Mouse (Mus musculus) olfactory bulb, adult 2 months (tissue): ENCODE data around the gene Akr7a5. TPM values are rescaled to one million over a fixed set of nuclear protein-coding genes. Genes with fewer than 3 reads are reported as not detected.

Source experiments
- H3K27ac ChIP-seq: fragments of 200-500 bp; 2 replicates; pipeline ENCODE4 v1.5.1; 2012; ENCODE audit warnings: low read depth, low read length; ENCODE audit not compliant: insufficient read depth
- H3K4me1 ChIP-seq: fragments of 200-500 bp; 2 replicates; pipeline ENCODE4 v1.6.1; 2012; ENCODE audit warnings: low read length; ENCODE audit not compliant: control insufficient read depth, insufficient read depth
- H3K4me3 ChIP-seq: fragments of 200-500 bp; 2 replicates; pipeline ENCODE4 v1.5.1; 2012; ENCODE audit warnings: mild to moderate bottlenecking, low read depth, low read length, moderate library complexity; ENCODE audit not compliant: insufficient read depth
- CTCF ChIP-seq: fragments of 200-500 bp; IDR thresholded peaks from 2 replicates; pipeline ENCODE4 v1.5.1; 2012; ENCODE audit warnings: low read depth, mild to moderate bottlenecking, low read length, moderate library complexity; ENCODE audit not compliant: insufficient read depth
- POLR2A ChIP-seq: fragments of 200-500 bp; IDR thresholded peaks from 2 replicates; pipeline ENCODE4 v1.6.1; 2012; ENCODE audit warnings: mild to moderate bottlenecking, low read depth, low read length, moderate library complexity; ENCODE audit not compliant: insufficient read depth
- WGBS: fragments of 180-500 bp; shearing (Covaris S2); methylation state at CpG from one replicate; pipeline ENCODE4 v1.1.7; 2018; 5-methylcytosine and 5-hydroxymethylcytosine counted together
- polyA plus RNA-seq: library from polyadenylated mRNA; stranded (reverse); fragments of >200 nt; gene quantifications from 2 replicates; pipeline ENCODE4 v1.2.4, GENCODE M21; 2012; ENCODE audit warnings: low replicate concordance; ENCODE audit not compliant: missing spikeins, insufficient read depth, insufficient read length

The Akr7a5 gene
- polyA plus RNA-seq, 1 experiment = not detected

- WGBS = 92% methylated on average over 10 of the region's 10 CpGs
- no peak overlapping the region for H3K27ac ChIP-seq
- H3K4me3 ChIP-seq = no peak overlapping the region
- H3K4me1 ChIP-seq = 0 out of 2 replicates have a peak, but pooled peaks cover 4% of the 10 kb centered on the region
- TF ChIP-seq CTCF = no peak
- no peak for TF ChIP-seq POLR2A
These were observed 37.4 kb upstream of the Akr7a5 start for GRCm38 (mm10) chr4:139272951-139273680.

GRCm38 (mm10) chr4:139274573-139274972 is 36.0 kb upstream of the Akr7a5 start:
- Histone ChIP-seq H3K4me1 (no peaks in the 10 kb centered on the region), H3K27ac (no peak overlapping the region), H3K4me3 (no peak overlapping the region)
- WGBS = 89% methylated on average over 7 of the region's 7 CpGs
- no peak for TF ChIP-seq POLR2A
- TF ChIP-seq CTCF = no peak

- no peak for TF ChIP-seq POLR2A
- no peak for TF ChIP-seq CTCF
- WGBS = 84% methylated on average over 7 of the region's 7 CpGs
- Histone ChIP-seq H3K4me3 (no peak overlapping the region), H3K27ac (no peak overlapping the region), H3K4me1 (no peaks in the 10 kb centered on the region)
These were observed 34.1 kb upstream of the Akr7a5 start for GRCm38 (mm10) chr4:139276411-139276810.

GRCm38 (mm10) chr4:139280530-139280929 is 30.0 kb upstream of the Akr7a5 start:
- Histone ChIP-seq H3K4me1 (peaks cover 3% of the 10 kb centered on the region; the same call in 1 of the 2 replicates), H3K27ac (no peak overlapping the region), H3K4me3 (no peak overlapping the region)
- TF ChIP-seq POLR2A (no peak), CTCF (no peak)
- WGBS = 95% methylated on average over 12 of the region's 12 CpGs

GRCm38 (mm10) chr4:139281791-139282345 is 28.7 kb upstream of the Akr7a5 start:
- 92% methylated on average over 16 of the region's 16 CpGs for WGBS
- Histone ChIP-seq H3K4me1 (peaks cover 3% of the 10 kb centered on the region; the same call in 1 of the 2 replicates), H3K4me3 (no peak overlapping the region), H3K27ac (no peak overlapping the region)
- TF ChIP-seq CTCF (no peak), POLR2A (no peak)

GRCm38 (mm10) chr4:139282955-139283417 is 27.6 kb upstream of the Akr7a5 start:
- 60% methylated on average over 6 of the region's 6 CpGs for WGBS
- H3K27ac ChIP-seq = no peak overlapping the region

GRCm38 (mm10) chr4:139284877-139285276 is 25.7 kb upstream of the Akr7a5 start:
- no peak overlapping the region for H3K27ac ChIP-seq
- peaks cover 15% of the 10 kb centered on the region for H3K4me1 ChIP-seq
- no peak overlapping the region for H3K4me3 ChIP-seq
- TF ChIP-seq POLR2A (no peak), CTCF (no peak)
- 82% methylated on average over 15 of the region's 15 CpGs for WGBS

More at GRCm38 (mm10) chr4:139282955-139283417, 27.6 kb upstream of the Akr7a5 start:
- TF ChIP-seq CTCF = no peak
- Histone ChIP-seq H3K4me3 (no peak overlapping the region), H3K4me1 (peaks cover 10% of the 10 kb centered on the region)

- Histone ChIP-seq H3K4me1 (peaks cover 23% of the 10 kb centered on the region), H3K4me3 (no peak overlapping the region), H3K27ac (no peak overlapping the region)
- TF ChIP-seq POLR2A = no peak
- TF ChIP-seq CTCF = no peak
- 82% methylated on average over 5 of the region's 5 CpGs for WGBS
These were observed 24.3 kb upstream of the Akr7a5 start for GRCm38 (mm10) chr4:139286234-139286633.

- 66% methylated on average over 18 of the region's 18 CpGs for WGBS
- Histone ChIP-seq H3K27ac (no peak overlapping the region), H3K4me3 (no peak overlapping the region), H3K4me1 (peaks cover 23% of the 10 kb centered on the region)
- TF ChIP-seq CTCF (peak; percentile 94), POLR2A (no peak)
These were observed 23.3 kb upstream of the Akr7a5 start for GRCm38 (mm10) chr4:139287122-139287863.
